Mouse (Mus musculus): ENCODE measurements around the gene 4930415O20Rik.
A peak's percentile ranks its signal among the peaks of the same experiment; 100 is the strongest.
"Not testable (repeated sequence)": the region's sequence is repeated elsewhere in the genome, so short reads cannot be mapped to it uniquely, and the experiment has no call there.

The 4930415O20Rik gene

DNA sequence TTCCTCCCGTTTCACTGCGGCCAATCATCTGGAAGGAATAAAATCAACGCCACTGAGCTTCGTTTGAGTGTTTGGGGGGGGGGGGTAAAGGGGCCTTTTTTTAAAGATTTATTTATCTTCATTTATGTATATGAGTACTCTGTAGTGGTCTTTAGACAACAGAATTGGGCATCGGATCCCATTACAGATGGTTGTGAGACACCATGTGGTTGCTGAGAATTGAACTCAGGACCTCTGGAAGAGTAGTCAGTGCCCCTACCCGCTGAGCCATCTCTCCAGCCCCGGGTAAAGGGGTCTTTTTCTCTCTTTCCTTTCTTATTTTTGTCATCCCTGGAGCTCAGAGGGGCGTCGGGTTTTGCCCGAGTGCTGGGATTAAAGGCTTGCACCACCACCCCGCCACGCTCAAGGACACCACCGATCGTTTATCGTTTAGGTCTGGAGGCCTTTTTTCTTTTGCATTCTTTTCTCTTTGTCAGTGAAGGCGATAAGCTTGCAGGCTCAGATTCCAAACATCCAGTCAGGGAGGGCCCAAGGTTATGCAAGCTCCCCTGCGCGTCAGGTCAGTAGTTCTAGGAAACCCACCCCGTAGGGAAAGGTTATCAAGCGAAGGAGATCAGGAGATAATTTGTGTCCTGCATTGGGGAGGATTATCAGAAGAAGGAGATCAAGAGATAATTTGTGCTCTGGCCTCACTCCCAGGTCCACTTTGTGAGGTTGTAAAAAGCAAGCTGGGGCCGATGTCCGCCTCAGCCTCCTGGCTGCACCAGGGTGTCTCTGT is 2.4 kb upstream of the 4930415O20Rik start:
- DNase-seq (ENCODE audit: low spot score in 2 of 2): no peak

- DNase-seq (ENCODE audit: low spot score in 2 of 2): no peak
Measured at GRCm38 (mm10) chr15:98569216-98569615, 1.6 kb upstream of the 4930415O20Rik start.

DNA sequence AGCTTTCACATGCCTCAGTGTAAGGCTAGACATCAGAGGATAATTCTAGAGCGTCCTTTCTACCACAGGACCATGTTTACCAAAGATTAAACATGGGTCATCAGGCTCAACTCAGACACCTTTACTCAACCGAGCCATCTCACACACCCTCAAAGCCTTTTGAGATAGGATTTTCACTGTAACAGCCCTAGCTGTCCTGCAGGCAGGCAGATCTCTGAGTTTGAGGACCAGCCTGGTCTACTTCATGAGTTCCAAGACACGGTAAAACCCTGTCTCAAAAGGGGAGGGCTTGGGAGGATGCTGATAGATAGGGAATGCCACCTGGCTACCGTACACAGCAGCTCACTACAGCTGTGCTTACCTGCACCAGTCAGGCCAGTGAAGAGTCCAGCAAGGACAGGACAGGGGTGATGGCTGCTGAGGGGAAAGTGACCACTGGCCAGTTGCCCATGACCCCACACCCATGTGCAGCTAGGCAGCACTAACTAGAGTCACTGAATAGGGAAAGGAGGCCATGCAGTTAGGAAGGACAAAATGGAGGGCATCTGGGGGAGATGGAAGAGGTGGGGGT is 924 bp upstream of the 4930415O20Rik start:
- DNase-seq (ENCODE audit: low spot score in 2 of 2): no peak

DNA sequence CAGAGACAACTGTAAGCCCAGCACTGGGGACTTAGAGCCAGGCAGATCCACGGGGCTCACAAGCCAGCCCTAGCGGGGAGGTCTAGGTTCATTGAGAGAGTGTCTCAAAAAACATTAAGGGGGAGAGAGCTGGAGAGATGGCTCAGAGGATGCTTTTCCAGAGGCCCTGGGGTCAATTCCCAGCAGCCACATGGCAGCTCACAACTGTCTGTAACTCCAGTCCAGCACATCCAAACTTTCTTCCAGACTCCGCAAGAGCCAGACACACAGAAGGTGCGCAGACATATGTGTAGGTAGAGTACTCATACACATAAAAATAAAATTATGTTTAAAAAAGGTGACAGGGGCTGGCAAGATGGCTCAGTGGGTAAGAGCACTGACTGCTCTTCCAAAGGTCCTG is 2.5 kb downstream of the 4930415O20Rik start:
- DNase-seq (ENCODE audit: low spot score in 2 of 2): no peak

DNA sequence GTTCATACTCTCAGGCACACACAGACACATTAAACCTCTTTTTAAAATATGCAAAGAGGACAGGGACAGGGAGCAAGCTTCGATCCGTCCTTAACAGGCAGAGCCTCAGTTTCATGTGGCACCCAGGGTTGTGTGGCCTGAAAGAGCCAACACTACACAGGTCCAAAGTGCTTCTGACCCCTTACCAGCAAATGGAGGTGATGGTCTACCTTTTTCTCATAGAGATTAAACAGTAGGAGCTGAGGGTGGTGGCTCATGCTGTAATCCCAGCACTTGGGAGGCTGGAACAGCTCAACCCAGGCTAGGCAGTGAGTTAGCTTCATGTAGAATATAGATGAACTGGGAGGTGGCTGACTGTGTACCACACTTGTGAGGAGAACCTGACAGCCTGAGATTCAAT is 8.5 kb downstream of the 4930415O20Rik start:
- DNase-seq (ENCODE audit: low spot score in 2 of 2): no peak

GRCm38 (mm10) chr15:98579795-98580464 is 9.1 kb downstream of the 4930415O20Rik start:
- peak; percentile 59 to 66 for DNase-seq (ENCODE audit: low spot score in 2 of 2)

DNA sequence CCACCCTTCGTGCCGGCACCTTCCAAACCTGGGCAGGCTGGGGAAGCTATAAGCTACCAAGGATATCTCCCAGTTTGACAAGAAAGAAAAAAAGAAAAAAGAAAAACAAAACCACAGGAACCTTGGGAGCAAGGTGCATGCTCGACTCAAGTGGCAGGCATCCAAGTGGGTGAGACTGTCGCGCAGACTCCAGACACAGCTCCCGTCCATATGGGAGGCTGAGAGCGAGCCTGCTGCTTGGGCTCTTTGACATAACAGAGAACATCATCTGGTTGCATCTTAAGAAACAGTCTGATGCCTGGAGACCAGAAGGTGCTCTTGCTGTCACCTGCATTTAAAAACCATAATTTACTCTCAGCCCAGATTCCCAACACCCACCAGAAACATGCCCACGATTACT is 11.6 kb downstream of the 4930415O20Rik start:
- DNase-seq (ENCODE audit: low spot score in 2 of 2): no peak

DNA sequence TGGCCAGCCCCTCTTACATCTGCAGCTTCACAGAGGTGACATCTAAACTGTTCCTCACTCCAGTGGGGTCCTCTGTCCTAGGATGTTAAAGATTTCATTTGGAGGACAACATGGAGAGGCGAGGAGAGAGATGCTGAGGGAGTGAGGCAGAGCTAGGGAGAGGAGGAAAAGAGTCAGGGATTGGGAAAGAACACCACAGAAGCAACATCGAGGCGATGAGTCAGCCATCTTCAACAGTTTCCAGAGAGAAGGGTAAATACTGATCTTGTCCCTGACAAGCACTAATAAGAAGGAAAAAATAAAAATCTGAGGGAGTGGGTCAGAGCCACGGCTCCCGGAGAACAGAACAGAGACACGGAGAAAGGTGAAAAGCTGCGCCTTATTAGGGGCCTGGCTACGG is 12.2 kb downstream of the 4930415O20Rik start:
- no peak for DNase-seq (ENCODE audit: low spot score in 2 of 2)

DNA sequence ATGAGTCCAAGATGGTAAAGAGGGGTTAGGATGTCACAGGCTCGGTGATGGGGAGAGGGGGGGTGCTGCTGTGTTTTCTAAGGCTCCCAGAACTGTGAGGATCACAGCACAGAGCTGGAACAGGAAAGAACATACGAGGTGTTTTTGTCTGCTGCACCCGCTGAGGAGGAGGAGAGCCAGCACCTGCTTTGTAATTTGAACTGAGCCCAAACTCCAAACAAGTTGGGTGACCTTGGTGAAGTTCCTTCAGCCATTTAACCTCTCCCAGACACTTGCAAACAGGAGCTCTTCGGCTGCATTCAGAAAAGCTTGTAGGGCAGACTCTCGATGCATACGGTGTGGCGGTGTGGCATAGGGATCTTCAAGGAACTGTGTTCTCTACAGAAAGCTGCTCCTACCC is 14.6 kb downstream of the 4930415O20Rik start:
- no peak for DNase-seq (ENCODE audit: low spot score in 2 of 2)

DNA sequence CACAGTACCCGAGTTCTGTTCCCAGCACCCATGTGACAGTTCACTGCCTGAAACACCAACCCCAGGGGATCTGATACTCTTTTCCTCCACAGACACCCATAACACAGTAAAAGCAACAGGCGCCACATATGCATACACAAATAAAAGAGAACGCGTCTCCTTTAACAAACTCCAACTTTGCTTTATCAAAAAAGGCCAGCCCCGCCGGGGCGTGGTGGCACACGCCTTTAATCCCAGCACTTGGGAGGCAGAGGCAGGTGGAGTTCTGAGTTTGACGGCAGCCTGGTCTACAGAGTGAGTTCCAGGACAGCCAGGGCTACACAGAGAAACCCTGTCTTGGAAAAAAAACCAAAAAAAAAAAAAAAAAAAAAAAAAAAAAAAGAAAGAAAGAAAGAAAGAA is 15.3 kb downstream of the 4930415O20Rik start:
- not testable (repeated sequence) for DNase-seq (ENCODE audit: low spot score in 2 of 2)

GRCm38 (mm10) chr15:98587751-98588150 is 16.9 kb downstream of the 4930415O20Rik start:
- no peak for DNase-seq (ENCODE audit: low spot score in 2 of 2)

DNA sequence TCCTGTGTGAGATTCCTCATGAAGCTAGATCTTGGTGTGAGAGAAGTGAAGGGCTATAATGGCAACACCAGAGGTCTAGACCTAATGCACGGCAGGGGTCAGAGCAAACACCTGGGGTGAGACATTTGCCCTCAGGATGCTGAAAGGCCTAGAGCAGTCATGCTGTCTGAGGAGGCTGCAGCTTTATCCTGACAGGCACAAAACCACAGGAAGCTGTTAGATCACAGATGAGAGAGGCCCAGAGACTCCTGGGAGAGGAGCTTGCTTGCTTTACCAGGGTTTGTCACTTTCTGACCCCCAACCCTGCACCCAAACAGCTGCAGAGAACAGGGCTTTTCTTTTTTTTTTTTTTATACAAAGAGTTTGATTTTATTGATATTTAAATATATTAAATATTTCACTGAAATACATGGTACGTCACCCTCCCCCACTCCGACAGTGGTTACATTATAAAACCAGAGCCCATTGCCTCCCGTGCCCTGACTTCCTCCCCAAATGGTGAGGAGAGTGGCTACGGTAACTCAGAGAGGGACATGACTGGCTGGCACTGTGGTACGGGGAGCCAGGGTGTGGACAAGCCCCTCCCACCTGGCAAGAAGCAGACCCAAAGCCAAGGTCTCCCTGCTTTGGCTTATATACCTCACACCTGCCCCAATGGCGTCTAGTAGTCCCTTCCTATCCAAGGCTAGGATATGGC is 19.0 kb downstream of the 4930415O20Rik start:
- no peak for DNase-seq (ENCODE audit: low spot score in 2 of 2)

DNA sequence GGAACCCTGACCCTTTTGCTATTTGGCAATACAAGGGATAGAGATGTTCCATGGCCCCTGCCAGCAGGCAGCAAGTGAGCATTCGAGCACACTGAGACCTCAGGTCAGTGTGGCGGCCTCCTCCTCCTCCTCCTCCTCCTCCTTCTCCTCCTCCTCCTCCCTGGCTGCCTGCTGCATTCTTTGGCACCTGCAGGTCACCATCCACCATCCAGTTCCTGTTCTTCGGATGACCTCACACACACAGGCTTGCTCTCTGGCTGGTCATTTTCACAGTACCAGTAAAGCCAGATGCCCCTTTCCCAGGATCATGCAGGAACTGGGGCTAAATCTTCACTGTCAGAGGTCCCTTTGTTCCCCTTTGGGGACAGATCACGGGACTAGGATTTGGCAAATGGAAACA is 20.6 kb downstream of the 4930415O20Rik start:
- no peak for DNase-seq (ENCODE audit: low spot score in 2 of 2)

- DNase-seq (ENCODE audit: low spot score in 2 of 2): peak; percentile 49 to 50
Measured at GRCm38 (mm10) chr15:98594193-98594592, 23.4 kb downstream of the 4930415O20Rik start.

DNA sequence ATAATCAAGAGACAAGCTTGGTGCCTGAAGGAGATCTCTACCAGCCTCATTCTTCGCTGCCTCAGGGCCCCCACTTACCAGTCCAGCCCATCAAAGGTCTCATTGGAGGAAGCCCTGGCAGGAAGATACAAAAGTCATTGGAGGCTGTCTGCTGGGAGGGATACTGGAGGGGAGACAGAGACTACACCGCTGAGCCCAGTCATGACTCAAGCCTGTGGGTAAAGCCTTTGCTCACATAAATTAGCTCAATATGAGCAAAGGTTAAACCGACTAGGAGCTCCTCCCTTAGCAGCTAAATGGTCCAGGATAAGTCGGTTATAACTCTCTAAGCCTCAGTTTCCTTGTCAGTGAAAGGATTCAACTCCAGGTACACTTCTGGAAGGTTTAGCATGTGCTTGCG is 24.2 kb downstream of the 4930415O20Rik start:
- DNase-seq (ENCODE audit: low spot score in 2 of 2): no peak

DNA sequence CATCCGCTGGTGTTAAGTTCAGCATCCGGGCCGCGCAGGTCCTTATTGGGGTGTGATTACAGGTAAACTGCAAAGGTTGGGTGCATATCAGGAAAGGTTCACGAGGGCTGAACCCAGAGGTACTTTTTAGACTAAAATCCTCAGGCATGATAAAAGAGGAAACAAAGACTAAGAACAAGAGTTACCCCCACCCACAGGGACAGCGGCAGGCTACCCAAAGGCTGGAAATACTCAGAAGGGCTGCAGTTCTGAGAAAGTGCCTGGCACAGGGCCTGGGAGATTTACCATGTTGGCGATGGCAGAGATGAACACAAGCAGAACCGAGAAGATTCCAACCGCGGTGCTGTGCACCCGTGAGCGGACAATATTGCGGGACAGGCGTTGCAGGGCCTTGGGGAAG is 25.8 kb downstream of the 4930415O20Rik start:
- no peak for DNase-seq (ENCODE audit: low spot score in 2 of 2)

- DNase-seq (ENCODE audit: low spot score in 2 of 2): no peak
Measured at GRCm38 (mm10) chr15:98600036-98600709, 29.4 kb downstream of the 4930415O20Rik start.

DNA sequence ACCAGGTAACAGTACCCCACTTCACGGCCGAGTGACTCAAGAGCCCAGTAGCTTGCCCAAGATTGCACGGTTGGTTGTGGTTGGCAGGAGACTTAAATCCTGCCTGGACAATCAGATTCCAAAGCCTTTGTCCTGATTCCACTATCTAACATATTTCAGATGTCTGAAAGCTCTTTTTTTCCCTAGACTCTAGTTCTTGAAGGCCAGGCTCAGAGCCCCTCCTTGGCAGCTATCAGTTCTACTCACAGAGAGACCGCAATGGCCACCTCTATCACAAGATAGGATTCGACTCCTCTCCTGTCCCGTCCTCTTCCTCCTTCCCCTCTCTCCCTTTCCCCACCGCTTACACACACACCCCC is 31.0 kb downstream of the 4930415O20Rik start:
- DNase-seq (ENCODE audit: low spot score in 2 of 2): no peak

GRCm38 (mm10) chr15:98602191-98602881 is 31.5 kb downstream of the 4930415O20Rik start:
- no peak for DNase-seq (ENCODE audit: low spot score in 2 of 2)

DNA sequence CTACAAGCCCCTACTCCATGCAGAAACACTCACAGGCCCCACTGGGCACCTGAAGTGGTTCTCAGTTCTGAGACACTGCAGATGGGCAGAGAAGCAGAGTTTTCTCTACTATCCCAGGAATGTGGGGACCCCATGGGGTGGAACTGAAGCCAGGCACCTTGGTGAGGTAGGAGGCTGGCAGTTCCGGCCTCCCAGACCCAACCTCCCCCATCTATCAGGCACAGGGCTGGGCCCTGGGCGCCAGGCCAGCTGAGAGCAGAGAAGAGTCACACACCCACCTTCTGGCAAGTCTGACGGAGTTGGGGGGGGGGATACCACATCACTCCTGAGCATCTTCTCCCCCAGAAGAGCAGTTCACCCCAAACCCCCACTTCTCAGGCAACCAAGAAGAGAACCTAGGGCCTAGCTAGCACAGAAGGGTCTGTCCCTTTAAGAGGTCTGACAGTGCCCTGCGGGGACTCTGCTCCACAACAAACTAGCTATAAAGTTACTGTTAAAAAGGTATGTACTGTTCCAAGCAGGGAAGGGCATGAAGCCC is 32.2 kb downstream of the 4930415O20Rik start:
- DNase-seq (ENCODE audit: low spot score in 2 of 2): no peak

GRCm38 (mm10) chr15:98604041-98604575 is 33.3 kb downstream of the 4930415O20Rik start:
- no peak for DNase-seq (ENCODE audit: low spot score in 2 of 2)
